Mouse (Mus musculus) monocyte, adult 59 days (primary cell): Measurements from ENCODE around the gene Klhl11. TPM values are rescaled to one million over a fixed set of nuclear protein-coding genes. Genes with fewer than 3 reads are reported as not detected.

Source experiments
- total RNA-seq, 2 experiments: library from RNA; stranded (reverse); gene quantifications; one replicate each; pipeline ENCODE4 v1.2.4; 2023

Klhl11 gene
- total RNA-seq = 10 to 100 TPM; 14.6 to 16.6 TPM

DNA sequence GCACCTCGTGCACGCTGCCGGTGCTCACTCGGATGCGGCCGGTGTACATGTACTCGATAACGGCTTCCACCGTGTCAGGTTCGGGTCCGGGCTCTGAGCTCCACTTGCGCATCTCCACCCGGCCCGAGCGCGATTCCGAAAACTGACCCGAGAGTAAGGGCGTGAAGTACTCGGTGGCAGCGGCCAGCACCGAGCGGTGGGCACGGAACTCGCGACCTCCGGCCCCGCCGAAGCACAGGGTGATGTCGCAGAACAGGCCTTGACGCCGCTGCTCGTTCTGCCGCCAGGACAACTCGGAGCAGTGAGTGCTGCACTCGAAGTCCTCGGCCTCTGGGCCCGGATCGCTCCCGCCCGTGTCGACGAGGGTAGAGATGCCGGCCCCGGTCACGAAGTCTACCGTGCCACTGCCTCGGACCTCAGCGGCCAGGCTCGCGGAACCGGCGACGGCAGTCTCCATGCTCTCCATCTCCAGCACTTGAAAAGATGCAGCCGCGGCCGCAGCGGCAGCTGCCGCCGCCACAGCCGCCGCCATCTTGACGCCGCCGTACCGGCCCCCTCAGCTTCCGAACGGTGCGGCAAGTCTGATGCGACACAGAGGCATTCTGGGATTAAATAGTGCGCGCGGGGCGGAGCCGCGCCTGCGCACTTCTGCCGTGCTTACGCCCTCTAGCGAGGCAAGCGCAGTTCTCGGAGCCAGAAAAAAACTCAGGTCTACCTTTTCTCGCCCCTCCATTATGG, at the start of gene Klhl11:
Gene Klhl11 (minus strand): TSS at position 545 of the 738 bp plus-strand sequence.

DNA sequence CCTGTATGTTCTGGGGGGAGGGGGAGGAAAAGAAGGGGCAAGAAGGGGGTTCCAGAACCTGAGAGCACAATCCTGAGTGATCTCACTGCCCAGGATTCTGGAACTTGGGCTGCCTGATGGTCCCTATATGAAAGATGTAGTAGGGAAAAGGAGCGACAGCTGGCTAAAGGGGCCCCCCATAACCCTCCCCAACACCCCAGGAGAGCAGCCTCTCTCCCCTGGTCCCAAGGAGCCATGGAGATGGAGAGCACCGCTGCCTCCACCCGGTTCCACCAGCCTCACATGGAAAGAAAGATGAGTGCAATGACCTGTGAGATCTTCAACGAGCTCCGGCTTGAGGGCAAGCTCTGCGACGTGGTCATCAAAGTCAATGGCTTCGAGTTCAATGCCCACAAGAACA, 30.7 kb downstream of the Klhl11 start, which contains the start of the genes Nt5c3b and Klhl10:
Gene Nt5c3b (minus strand): TSS at position 12 of the 400 bp plus-strand sequence.
Gene Klhl10 (plus strand): TSS at position 121 of the 400 bp plus-strand sequence.

DNA sequence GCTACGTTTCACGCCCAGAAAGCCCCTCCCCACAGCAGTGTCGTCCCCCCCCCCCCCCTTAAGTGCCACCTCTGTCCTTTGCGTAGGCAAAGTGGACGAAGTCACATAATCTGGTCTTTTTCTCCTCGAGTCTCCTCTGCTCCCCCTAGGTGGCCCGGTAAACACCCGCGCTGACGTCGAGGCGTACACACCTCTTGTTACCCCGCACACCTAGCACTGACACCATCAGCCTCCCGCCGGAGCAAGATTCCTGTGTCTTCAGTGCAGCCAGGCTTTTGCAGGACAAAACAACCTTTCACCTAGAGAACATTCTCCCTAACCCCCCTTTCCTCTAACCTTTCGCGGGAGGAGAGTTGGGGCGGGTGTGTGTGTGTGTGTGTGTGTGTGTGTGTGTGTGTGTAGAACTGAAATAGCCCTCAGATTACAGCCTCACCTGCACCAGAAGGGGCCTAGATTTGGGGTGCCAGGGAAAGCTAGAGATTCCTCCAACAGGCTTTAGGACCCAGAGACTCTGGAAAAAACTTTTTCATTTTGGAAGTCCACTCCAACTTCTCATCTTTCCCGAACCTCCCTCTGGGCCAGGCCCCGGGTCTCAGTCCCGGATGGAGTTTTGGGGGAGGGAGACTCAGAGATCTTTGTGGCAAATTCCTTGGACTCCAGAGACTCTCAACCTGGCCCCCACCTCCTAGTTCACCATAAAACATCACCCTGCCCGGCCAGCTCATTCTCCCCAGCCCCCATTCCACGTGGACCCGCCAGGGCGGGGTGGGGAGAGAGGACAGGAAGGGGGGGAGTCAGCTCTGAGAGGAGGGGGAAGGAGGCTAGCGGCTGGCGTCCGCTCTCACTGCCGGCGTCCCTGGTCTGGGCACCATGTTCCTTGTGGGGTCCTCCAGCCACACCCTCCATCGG, 57.4 kb downstream of the Klhl11 start, which contains the start of gene Fkbp10:
Gene Fkbp10 (plus strand): TSS at position 784 of the 909 bp plus-strand sequence.

DNA sequence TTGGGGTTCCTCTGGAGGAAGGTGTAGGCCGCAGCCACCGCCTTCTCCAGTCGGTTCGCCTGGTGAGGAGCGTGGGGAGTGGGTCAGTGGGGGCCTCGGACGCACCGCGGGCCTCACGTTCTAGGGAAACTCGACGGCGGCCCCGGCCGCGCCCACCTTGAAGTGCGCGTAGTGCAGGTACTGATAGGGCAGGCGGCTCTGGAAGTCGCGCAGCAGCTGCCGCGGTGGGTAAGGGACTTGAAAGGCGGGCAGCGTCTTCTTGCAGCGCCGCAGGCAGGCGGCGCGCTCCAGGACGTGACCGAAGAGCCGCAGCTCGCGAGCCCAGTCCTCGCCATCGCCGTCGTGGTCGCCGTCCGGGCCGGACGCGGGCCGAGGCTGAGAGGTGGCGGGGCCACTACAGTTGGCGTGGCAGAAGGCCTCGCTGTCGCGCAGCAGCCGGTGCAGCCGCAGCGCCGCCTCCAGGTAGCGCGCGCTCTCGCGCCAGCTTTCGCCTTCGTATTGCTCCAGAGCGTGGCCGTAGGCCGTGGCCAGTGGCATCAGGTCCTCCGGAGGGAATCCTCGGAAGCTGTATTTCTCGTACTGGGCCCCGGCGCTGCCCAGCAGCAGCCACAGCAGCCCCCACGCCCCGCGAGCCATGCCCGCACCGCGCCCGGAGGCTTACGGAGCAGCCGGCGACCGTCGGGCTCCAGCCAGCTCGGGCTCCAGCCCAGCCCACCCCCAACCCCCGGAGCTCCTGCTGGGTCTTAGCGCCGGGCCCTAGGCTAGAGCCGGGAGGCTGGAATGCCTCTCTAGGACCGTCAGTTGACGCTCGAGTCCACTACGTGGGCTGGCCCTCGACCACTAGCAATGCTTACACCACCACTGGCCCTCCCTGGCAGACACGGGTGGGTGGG, 58.3 kb downstream of the Klhl11 start, which contains the start of gene P3h4:
Gene P3h4 (minus strand): TSS at position 816 of the 893 bp plus-strand sequence.

Other genes with a start within 250 kb of the Klhl11 start
- not detected for gene Krt16, start 223.8 kb downstream of the Klhl11 start, total RNA-seq
- not detected for gene Krt17, start 211.7 kb downstream of the Klhl11 start, total RNA-seq
- gene Krt42, start 202.9 kb downstream of the Klhl11 start, total RNA-seq = not detected
- 1,000 to 10,000 TPM; 1,552 to 1,553 TPM for gene Eif1, start 152.9 kb downstream of the Klhl11 start, total RNA-seq
- gene Gast, start 138.3 kb downstream of the Klhl11 start, total RNA-seq = not detected
- gene Hap1, start 116.6 kb downstream of the Klhl11 start, total RNA-seq = 10 to 100 TPM; 18.6 to 22.0 TPM
- gene Jup, start 75.0 kb downstream of the Klhl11 start, total RNA-seq = 100 to 1,000 TPM; 124 to 141 TPM
- under 1 TPM; 0.50 to 0.64 TPM for gene P3h4, start 57.9 kb downstream of the Klhl11 start, total RNA-seq
- under 1 TPM in 1 of 2 experiments, not detected in 1; 0.34 TPM for gene Fkbp10, start 57.0 kb downstream of the Klhl11 start, total RNA-seq
- gene Nt5c3b, start 30.9 kb downstream of the Klhl11 start, total RNA-seq = 10 to 100 TPM in 1 of 2 experiments, 1 to 10 TPM in 1; 9.8 to 11.3 TPM
- under 1 TPM in 1 of 2 experiments, not detected in 1; 0.97 TPM for gene Klhl10, start 30.8 kb downstream of the Klhl11 start, total RNA-seq
- gene Acly, start 55.3 kb upstream of the Klhl11 start, total RNA-seq = 100 to 1,000 TPM; 163 to 168 TPM
- under 1 TPM; 0.27 to 0.39 TPM for gene Ttc25, start 72.9 kb upstream of the Klhl11 start, total RNA-seq
- 10 to 100 TPM; 24.0 to 27.3 TPM for gene Cnp, start 102.2 kb upstream of the Klhl11 start, total RNA-seq
- gene Nkiras2, start 146.5 kb upstream of the Klhl11 start, total RNA-seq = 100 to 1,000 TPM; 104 to 119 TPM
- 100 to 1,000 TPM; 248 to 252 TPM for gene Dnajc7, start 147.4 kb upstream of the Klhl11 start, total RNA-seq
- gene Zfp385c, start 219.7 kb upstream of the Klhl11 start, total RNA-seq = under 1 TPM; 0.29 to 0.67 TPM
- gene Dhx58, start 231.5 kb upstream of the Klhl11 start, total RNA-seq = 10 to 100 TPM; 41.4 to 43.8 TPM
- 10 to 100 TPM; 28.8 to 29.9 TPM for gene Kat2a, start 239.7 kb upstream of the Klhl11 start, total RNA-seq
- not detected for gene Hspb9, start 241.1 kb upstream of the Klhl11 start, total RNA-seq